Mouse (Mus musculus) lung, embryonic 14.5 days (tissue): ENCODE data around the gene Gorasp2. TPM values are rescaled to one million over a fixed set of nuclear protein-coding genes. Genes with fewer than 3 reads are reported as not detected.

Source experiments
- ATAC-seq: fragments of 200-750 bp; cut with Nextera tagmentation; 2 replicates; pipeline ENCODE4 v1.8.0; 2017; ENCODE audit warnings: mild to moderate bottlenecking, moderate TSS enrichment, moderate library complexity; ENCODE audit not compliant: insufficient read depth
- DNase-seq: peaks from one replicate; pipeline ENCODE4 v3.0.0-alpha.2; 2015
- H3K27ac ChIP-seq: fragments of 300-500 bp; sonication (generic); 2 replicates; pipeline ENCODE4 v1.5.1; 2014; ENCODE audit warnings: low read depth, mild to moderate bottlenecking, moderate library complexity
- H3K27me3 ChIP-seq: fragments of 300-500 bp; sonication (generic); 2 replicates; pipeline ENCODE4 v1.6.1; 2014; ENCODE audit warnings: low read length, control low read depth; ENCODE audit not compliant: insufficient read depth
- H3K36me3 ChIP-seq: fragments of 300-500 bp; sonication (generic); 2 replicates; pipeline ENCODE4 v1.6.1; 2014; ENCODE audit warnings: control low read depth; ENCODE audit not compliant: insufficient read depth
- H3K4me1 ChIP-seq: fragments of 300-500 bp; sonication (generic); 2 replicates; pipeline ENCODE4 v1.6.1; 2014; ENCODE audit warnings: antibody characterized with exemption, control low read depth; ENCODE audit not compliant: insufficient read depth
- H3K4me2 ChIP-seq: fragments of 300-500 bp; sonication (generic); 2 replicates; pipeline ENCODE4 v1.6.1; 2014; ENCODE audit warnings: mild to moderate bottlenecking
- H3K4me3 ChIP-seq: fragments of 300-500 bp; sonication (generic); 2 replicates; pipeline ENCODE4 v1.5.1; 2014; ENCODE audit warnings: low read depth, low read length
- H3K9ac ChIP-seq: fragments of 300-500 bp; sonication (generic); 2 replicates; pipeline ENCODE4 v1.6.1; 2014
- H3K9me3 ChIP-seq: fragments of 300-500 bp; sonication (generic); 2 replicates; pipeline ENCODE4 v1.6.1; 2016; ENCODE audit warnings: low read depth, low read length, control low read depth
- CTCF ChIP-seq: IDR thresholded peaks from 2 replicates; pipeline ENCODE4 v1.5.1; 2016; ENCODE audit warnings: antibody characterized with exemption, low read depth
- WGBS: fragments of 180-500 bp; shearing (Covaris S2); extraction: QIAGEN DNeasy Blood & Tissue Kit; methylation state at CpG from one replicate; pipeline ENCODE4 v1.1.7; 2014; 5-methylcytosine and 5-hydroxymethylcytosine counted together
- polyA plus RNA-seq: library from polyadenylated mRNA; unstranded; fragments of >200 nt; fragmentation: Nextera tagmentation; extraction: Ambion mirVana; gene quantifications from 2 replicates; pipeline ENCODE4 v1.2.1, GENCODE M21; 2014

Gene Gorasp2
- polyA plus RNA-seq, 1 experiment from 2014 or later: 208 TPM

DNA sequence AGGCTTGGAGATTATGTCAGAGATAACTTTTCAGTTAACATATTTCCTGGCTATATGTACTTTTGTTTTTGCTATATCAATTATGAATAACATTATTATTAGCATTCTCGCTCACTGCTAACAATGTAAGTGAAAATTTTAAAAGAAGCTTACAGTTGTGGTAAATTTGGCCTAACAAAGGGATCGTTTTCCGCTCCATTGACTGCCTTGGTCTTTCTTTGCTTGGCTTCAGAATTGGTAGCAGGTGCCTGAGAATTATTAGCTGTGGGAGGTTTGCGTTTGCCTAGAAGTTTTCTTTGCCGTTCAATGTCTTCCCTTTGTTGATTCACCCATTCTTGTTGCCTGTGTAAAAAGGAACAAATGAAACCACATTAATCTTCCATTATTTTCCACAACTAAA is 80.5 kb downstream of the Gorasp2 start:
- Histone ChIP-seq H3K9ac (no peak overlapping the region), H3K9me3 (no peaks in the 10 kb centered on the region), H3K36me3 (peaks cover 69% of the 10 kb centered on the region), H3K4me1 (no peaks in the 10 kb centered on the region), H3K27me3 (no peaks in the 10 kb centered on the region), H3K27ac (no peak overlapping the region), H3K4me2 (no peak overlapping the region), H3K4me3 (no peak overlapping the region)
- 94% methylated on average over 5 of the region's 5 CpGs for WGBS
- DNase-seq (no peak), ATAC-seq (no peak)
- no peak for TF ChIP-seq CTCF

GRCm38 (mm10) chr2:70742588-70742987 is 81.2 kb downstream of the Gorasp2 start:
- H3K4me1 ChIP-seq: no peaks in the 10 kb centered on the region
- no peak overlapping the region for H3K4me2 ChIP-seq
- no peak overlapping the region for H3K4me3 ChIP-seq
- DNase-seq (no peak), ATAC-seq (no peak)
- no peaks in the 10 kb centered on the region for H3K27me3 ChIP-seq
- H3K9me3 ChIP-seq: no peaks in the 10 kb centered on the region
- peaks cover 66% of the 10 kb centered on the region for H3K36me3 ChIP-seq
- TF ChIP-seq CTCF: no peak
- 85% methylated on average over 2 of the region's 2 CpGs for WGBS
- H3K9ac ChIP-seq: no peak overlapping the region
- no peak overlapping the region for H3K27ac ChIP-seq

- no peaks in the 10 kb centered on the region for H3K27me3 ChIP-seq
- ATAC-seq (no peak), DNase-seq (no peak)
- H3K36me3 ChIP-seq: peaks cover 42% of the 10 kb centered on the region; the same call in 1 of the 2 replicates
- no peak overlapping the region for H3K4me3 ChIP-seq
- no peaks in the 10 kb centered on the region for H3K9me3 ChIP-seq
- no peaks in the 10 kb centered on the region for H3K4me1 ChIP-seq
- H3K9ac ChIP-seq: no peak overlapping the region
- TF ChIP-seq CTCF: no peak
- H3K4me2 ChIP-seq: no peak overlapping the region
- WGBS: 95% methylated on average over 2 of the region's 2 CpGs
- H3K27ac ChIP-seq: no peak overlapping the region
These were observed 90.3 kb downstream of the Gorasp2 start for GRCm38 (mm10) chr2:70751655-70752054.

- DNase-seq (no peak), ATAC-seq (no peak)
- Histone ChIP-seq H3K36me3 (peaks cover 43% of the 10 kb centered on the region; the same call in 1 of the 2 replicates), H3K4me1 (no peaks in the 10 kb centered on the region), H3K4me3 (no peak overlapping the region), H3K4me2 (no peak overlapping the region), H3K9me3 (no peaks in the 10 kb centered on the region), H3K27ac (no peak overlapping the region), H3K9ac (no peak overlapping the region), H3K27me3 (no peaks in the 10 kb centered on the region)
- 93% methylated on average over 5 of the region's 5 CpGs for WGBS
- no peak for TF ChIP-seq CTCF
These were observed 90.8 kb downstream of the Gorasp2 start for GRCm38 (mm10) chr2:70752149-70752548.

Other genes starting within 250 kb of the Gorasp2 start
- gene Sp5, start 186.7 kb upstream of the Gorasp2 start, polyA plus RNA-seq: 9.6 and 12.3 TPM in 2 replicates
- gene Erich2, start 152.8 kb upstream of the Gorasp2 start, polyA plus RNA-seq: 6.1 and 6.2 TPM in 2 replicates
- 0.11 and 0.28 TPM in 2 replicates for gene Gad1, start 108.5 kb upstream of the Gorasp2 start, polyA plus RNA-seq
- gene Gm26558, start 532 bp downstream of the Gorasp2 start, polyA plus RNA-seq: 5.1 and 5.3 TPM in 2 replicates
- 35.9 and 36.4 TPM in 2 replicates for gene Tlk1, start 164.2 kb downstream of the Gorasp2 start, polyA plus RNA-seq